Mouse (Mus musculus): Measurements from ENCODE around the gene Ccr10. TPM values are rescaled to one million over a fixed set of nuclear protein-coding genes. Genes with fewer than 3 reads are reported as not detected.

Ccr10 gene
- total RNA-seq, 2 experiments from 2014 or later: 0.14 TPM; not detected in 1

GRCm38 (mm10) chr11:101173631-101174388 is 1.4 kb downstream of the Ccr10 start:
- intact Hi-C loops (cut with DNase I): loop anchor here (1.0 kb wide), 2 partner anchors 78 to 92 kb away; partner anchors contain the start of gene Coasy
- DNase-seq (ENCODE audit: low spot score): peak; percentile 80

- peak; percentile 40 for DNase-seq (ENCODE audit: low spot score)
- intact Hi-C loops (cut with DNase I): no loop called here
These were observed 2.1 kb downstream of the Ccr10 start for GRCm38 (mm10) chr11:101173112-101173511.

- intact Hi-C loops (cut with DNase I): no loop called here
- no peak for DNase-seq (ENCODE audit: low spot score)
These were observed 2.8 kb downstream of the Ccr10 start for GRCm38 (mm10) chr11:101172434-101172815.

- intact Hi-C loops (cut with DNase I): no loop called here
- peak; percentile 49 for DNase-seq (ENCODE audit: low spot score)
These were observed 3.4 kb downstream of the Ccr10 start for GRCm38 (mm10) chr11:101171721-101172433.

GRCm38 (mm10) chr11:101170811-101171610 is 4.2 kb downstream of the Ccr10 start, which contains the start of gene Plekhh3:
Gene Plekhh3 (minus strand): TSS chr11:101171351.
- intact Hi-C loops (cut with DNase I): no loop called here
- DNase-seq (ENCODE audit: low spot score): peak; percentile 92

GRCm38 (mm10) chr11:101170354-101170810 is 4.9 kb downstream of the Ccr10 start, which contains the start of gene Cntnap1:
Gene Cntnap1 (plus strand): TSS chr11:101170523.
- intact Hi-C loops (cut with DNase I): no loop called here
- peak; percentile 68 for DNase-seq (ENCODE audit: low spot score)

GRCm38 (mm10) chr11:101169301-101170107 is 5.7 kb downstream of the Ccr10 start:
- intact Hi-C loops (cut with DNase I): loop anchor here (2.0 kb wide), 1 partner anchor 49 kb away; no protein-coding TSS in a partner anchor
- no peak for DNase-seq (ENCODE audit: low spot score)

- DNase-seq (ENCODE audit: low spot score): peak; percentile 41
- intact Hi-C loops (cut with DNase I): loop anchor here (2.0 kb wide), 1 partner anchor 48 kb away; no protein-coding TSS in a partner anchor
These were observed 6.8 kb downstream of the Ccr10 start for GRCm38 (mm10) chr11:101168301-101168980.

- DNase-seq (ENCODE audit: low spot score): no peak
- intact Hi-C loops (cut with DNase I): loop anchor here (2.0 kb wide), 1 partner anchor 47 kb away; no protein-coding TSS in a partner anchor
These were observed 7.3 kb downstream of the Ccr10 start for GRCm38 (mm10) chr11:101167963-101168300.

- intact Hi-C loops (cut with DNase I): no loop called here
- no peak for DNase-seq (ENCODE audit: low spot score)
These were observed 7.9 kb downstream of the Ccr10 start for GRCm38 (mm10) chr11:101167211-101167962.

GRCm38 (mm10) chr11:101166357-101166756 is 8.9 kb downstream of the Ccr10 start:
- DNase-seq (ENCODE audit: low spot score): no peak
- intact Hi-C loops (cut with DNase I): no loop called here

- DNase-seq (ENCODE audit: low spot score): no peak
- intact Hi-C loops (cut with DNase I): no loop called here
These were observed 10.3 kb downstream of the Ccr10 start for GRCm38 (mm10) chr11:101164677-101165580.

GRCm38 (mm10) chr11:101164351-101164665 is 10.9 kb downstream of the Ccr10 start:
- DNase-seq (ENCODE audit: low spot score): no peak
- intact Hi-C loops (cut with DNase I): no loop called here

GRCm38 (mm10) chr11:101163476-101164350 is 11.5 kb downstream of the Ccr10 start:
- intact Hi-C loops (cut with DNase I): no loop called here
- DNase-seq (ENCODE audit: low spot score): no peak

- peak; percentile 70 for DNase-seq (ENCODE audit: low spot score)
- intact Hi-C loops (cut with DNase I): no loop called here
These were observed 12.5 kb downstream of the Ccr10 start for GRCm38 (mm10) chr11:101162772-101163171.

- intact Hi-C loops (cut with DNase I): no loop called here
- DNase-seq (ENCODE audit: low spot score): no peak
These were observed 12.9 kb downstream of the Ccr10 start for GRCm38 (mm10) chr11:101162301-101162700.
